Mouse (Mus musculus) heart, adult 2 months (tissue): ENCODE results near the gene Foxo4. TPM values are rescaled to one million over a fixed set of nuclear protein-coding genes. Genes with fewer than 3 reads are reported as not detected.

Experiments
- DNase-seq, 2 experiments: peaks; one replicate each; pipeline ENCODE4 v3.0.0; 2021
- H3K27ac ChIP-seq: fragments of 200-600 bp; 2 replicates; pipeline ENCODE4 v1.8.1; 2022
- H3K27me3 ChIP-seq: fragments of 200-500 bp; 2 replicates; pipeline ENCODE4 v1.6.1; 2012; ENCODE audit warnings: mild to moderate bottlenecking, low read length, inconsistent platforms, mixed read lengths; ENCODE audit not compliant: control insufficient read depth, insufficient read depth
- H3K36me3 ChIP-seq: fragments of 200-500 bp; 2 replicates; pipeline ENCODE4 v1.6.1; 2012; ENCODE audit warnings: low read length, inconsistent platforms; ENCODE audit not compliant: control insufficient read depth, insufficient read depth
- H3K4me1 ChIP-seq: fragments of 200-500 bp; 2 replicates; pipeline ENCODE4 v1.6.1; 2011; ENCODE audit warnings: low read length; ENCODE audit not compliant: control insufficient read depth, insufficient read depth
- H3K4me3 ChIP-seq: fragments of 200-600 bp; 2 replicates; pipeline ENCODE4 v1.8.1; 2022
- H3K79me2 ChIP-seq: fragments of 200-500 bp; replicated peaks from 2 replicates; pipeline ENCODE4 v1.6.1; 2012; ENCODE audit warnings: mild to moderate bottlenecking, inconsistent platforms, low read length, moderate library complexity, mixed read lengths; ENCODE audit not compliant: control insufficient read depth, insufficient read depth
- H3K9ac ChIP-seq: fragments of 200-500 bp; 2 replicates; pipeline ENCODE4 v1.6.1; 2012; ENCODE audit warnings: low read depth, mild to moderate bottlenecking, control low read depth, inconsistent platforms, low read length, mixed read lengths
- CTCF ChIP-seq: fragments of 200-600 bp; IDR thresholded peaks from 2 replicates; pipeline ENCODE4 v1.8.1; 2022; ENCODE audit warnings: antibody characterized with exemption, mild to moderate bottlenecking, moderate library complexity
- EP300 ChIP-seq: fragments of 200-500 bp; IDR thresholded peaks from 2 replicates; pipeline ENCODE4 v1.6.1; 2011; ENCODE audit warnings: low read depth, low read length, control low read depth; ENCODE audit not compliant: insufficient read depth
- POLR2A ChIP-seq: fragments of 200-500 bp; IDR thresholded peaks from 2 replicates; pipeline ENCODE4 v1.6.1; 2011; ENCODE audit warnings: mild to moderate bottlenecking, low read depth, low read length, control low read depth; ENCODE audit not compliant: insufficient read depth
- WGBS: fragments of 180-500 bp; shearing (Covaris S2); methylation state at CpG from one replicate; pipeline ENCODE4 v1.1.7; 2018; 5-methylcytosine and 5-hydroxymethylcytosine counted together
- intact Hi-C: fragments of 180-260 bp; cut with DNase I; formaldehyde crosslinking; loops from one replicate; pipeline ENCODE4 v1.15.1; 2025
- long read RNA-seq: library from polyadenylated mRNA; stranded (forward); transcript quantifications from one replicate; pipeline ENCODE4 v2.0.0, GENCODE M21; 2021
- polyA plus RNA-seq: library from polyadenylated mRNA; depleted of rRNA; stranded (reverse); fragments of >200 nt; gene quantifications from 2 replicates; pipeline ENCODE4 v1.2.3, GENCODE M21; 2012; rRNA removed
- total RNA-seq, 2 experiments: library from RNA; stranded (reverse); gene quantifications; 2 replicates each; pipeline ENCODE4 v1.2.3; 2021

The Foxo4 gene
- total RNA-seq (10 to 100 TPM; 57.7 to 65.2 TPM), polyA plus RNA-seq (39.4 and 49.8 TPM in 2 replicates)
- long read RNA-seq, partial matches to known transcripts, result 1 of 1 reads
- long read RNA-seq, other reads (novel, unspliced or antisense), result 0 of 1 reads

- no peaks in the 10 kb centered on the region for H3K27me3 ChIP-seq
- no peaks in the 10 kb centered on the region for H3K79me2 ChIP-seq
- intact Hi-C loops, result loop anchor here (2.0 to 5.0 kb wide), 3 partner anchors 19 to 78 kb away; partner anchors contain the start of gene Snx12
- peak; percentile 77 for TF ChIP-seq POLR2A
- 0 out of 2 replicates have a peak, but pooled peaks have one; percentile 26 for TF ChIP-seq EP300
- no peak for TF ChIP-seq CTCF
- H3K4me3 ChIP-seq, result peak within 1 kb of the TSS; percentile 68
- no peaks in the 10 kb centered on the region for H3K36me3 ChIP-seq
- 13% methylated on average over 47 of the region's 47 CpGs for WGBS
- DNase-seq, result peak; percentile 84 to 91
- peak within 1 kb of the TSS; percentile 68 for H3K9ac ChIP-seq
- H3K27ac ChIP-seq, result peak within 1 kb of the TSS; percentile 78
- H3K4me1 ChIP-seq, result peaks cover 2% of the 10 kb centered on the region
Measured at GRCm38 (mm10) chrX:101253952-101254729, at the start of gene Foxo4. Gene Foxo4, plus strand, starts transcription at chrX:101254528.

- no peaks in the 10 kb centered on the region for H3K36me3 ChIP-seq
- 18% methylated on average over 54 of the region's 55 CpGs for WGBS
Measured at GRCm38 (mm10) chrX:101221834-101222795, 32.2 kb upstream of the Foxo4 start, which contains the start of gene Snx12. Gene Snx12, minus strand, starts transcription at chrX:101222563.

GRCm38 (mm10) chrX:101222796-101223162 is 31.5 kb upstream of the Foxo4 start:
- peak overlapping the region; percentile 64 for H3K27ac ChIP-seq
- no peaks in the 10 kb centered on the region for H3K36me3 ChIP-seq
- TF ChIP-seq EP300 (no peak), CTCF (no peak), POLR2A (no peak)
- no peaks in the 10 kb centered on the region for H3K27me3 ChIP-seq
- no peaks in the 10 kb centered on the region for H3K79me2 ChIP-seq
- H3K4me3 ChIP-seq, result peak overlapping the region; percentile 58
- 29% methylated on average over 7 of the region's 7 CpGs for WGBS
- no peaks in the 10 kb centered on the region; the same call in 1 of the 2 replicates for H3K4me1 ChIP-seq
- intact Hi-C loops, result loop anchor here (2.0 to 10.0 kb wide), 3 partner anchors 32 to 88 kb away; partner anchors contain the start of genes Foxo4 and Med12
- H3K9ac ChIP-seq, result peak overlapping the region; percentile 28; the same call in 1 of the 2 replicates
- DNase-seq, result no peak

More at GRCm38 (mm10) chrX:101221834-101222795, 32.2 kb upstream of the Foxo4 start, which contains the start of gene Snx12:
- Histone ChIP-seq H3K4me1 (no peaks in the 10 kb centered on the region; the same call in 1 of the 2 replicates), H3K79me2 (no peaks in the 10 kb centered on the region), H3K4me3 (peak within 1 kb of the TSS; percentile 58), H3K9ac (peak within 1 kb of the TSS; percentile 85), H3K27me3 (no peaks in the 10 kb centered on the region), H3K27ac (peak within 1 kb of the TSS; percentile 77)
- intact Hi-C loops, result loop anchor here (2.0 to 10.0 kb wide), 3 partner anchors 33 to 87 kb away; partner anchors contain the start of genes Foxo4 and Med12
- peak; percentile 90 to 91 for DNase-seq
- TF ChIP-seq POLR2A, result peak; percentile 82
- no peak for TF ChIP-seq EP300

DNA sequence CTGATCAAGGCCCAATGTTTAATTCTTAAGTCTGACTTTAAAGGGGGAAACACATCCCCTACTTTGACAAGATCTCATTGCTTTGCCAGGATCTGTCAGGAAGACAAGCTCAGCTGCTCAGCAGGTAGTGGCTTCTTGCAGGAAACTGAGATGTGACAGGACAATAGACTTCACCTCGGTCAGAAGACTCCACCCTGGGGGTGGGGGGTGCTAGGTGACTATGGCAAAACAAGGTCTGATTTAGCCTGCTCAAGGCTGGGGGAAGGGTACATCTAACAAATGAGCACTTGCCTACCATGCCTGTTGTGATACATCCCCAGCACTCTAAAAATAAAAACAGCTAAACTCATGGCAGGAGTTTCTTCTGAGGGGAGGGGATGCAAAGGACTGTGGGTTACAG is 9.3 kb upstream of the Foxo4 start:
- no peaks in the 10 kb centered on the region for H3K4me1 ChIP-seq
- no peak overlapping the region for H3K9ac ChIP-seq
- TF ChIP-seq POLR2A (no peak), CTCF (no peak), EP300 (no peak)
- DNase-seq, result no peak
- H3K27me3 ChIP-seq, result no peaks in the 10 kb centered on the region
- WGBS, result 13% methylated on average over 1 of the region's 1 CpGs
- H3K79me2 ChIP-seq, result no peaks in the 10 kb centered on the region
- H3K27ac ChIP-seq, result no peak overlapping the region
- no peaks in the 10 kb centered on the region for H3K36me3 ChIP-seq
- intact Hi-C loops, result no loop called here
- H3K4me3 ChIP-seq, result no peak overlapping the region

GRCm38 (mm10) chrX:101254740-101255139 is 412 bp downstream of the Foxo4 start:
- intact Hi-C loops, result loop anchor here (2.0 to 5.0 kb wide), 3 partner anchors 18 to 78 kb away; partner anchors contain the start of gene Snx12
- Histone ChIP-seq H3K9ac (peak overlapping the region; percentile 68), H3K4me1 (peaks cover 2% of the 10 kb centered on the region), H3K27me3 (no peaks in the 10 kb centered on the region), H3K4me3 (peak overlapping the region; percentile 68), H3K36me3 (no peaks in the 10 kb centered on the region), H3K27ac (peak overlapping the region; percentile 78), H3K79me2 (no peaks in the 10 kb centered on the region)
- DNase-seq, result peak; percentile 18 to 41
- WGBS, result 17% methylated on average over 26 of the region's 26 CpGs
- TF ChIP-seq CTCF, result no peak
